ENCODE assay signal across 15 mouse cellular contexts in the genomic region with DNA sequence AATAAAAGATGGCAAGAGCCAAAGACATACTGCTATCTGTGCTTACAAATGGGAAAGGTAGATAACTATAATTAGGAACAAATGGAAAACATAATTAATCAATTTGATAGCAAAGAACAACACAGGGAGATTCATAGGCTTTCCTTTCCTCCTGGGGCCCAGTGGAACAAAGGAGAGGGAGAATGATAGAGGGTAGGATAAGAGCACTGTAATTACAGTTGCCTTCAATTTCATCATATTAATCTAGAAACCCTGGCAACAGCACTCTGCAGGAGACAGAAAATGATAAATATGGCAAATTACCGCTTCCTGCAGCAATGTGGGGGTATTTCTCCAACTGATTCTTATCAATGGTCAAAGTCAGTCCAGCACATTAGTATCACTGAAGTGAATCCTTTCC.
"Had no signal": no experiment of that assay in that cellular context is flagged by ENCODE, and none has a peak within 500 bp of the region (broad histone marks: within the 10 kb centered on the region; RNA-seq: fewer than 3 reads in every experiment).

No protein-coding gene starts in this region.

- DNase-seq: kidney, adult 18-20 months; kidney, adult 9 months; kidney, postnatal 14 days; kidney, postnatal 4 days; layer of hippocampus, adult 9-11 months; liver, embryonic 13.5 days; lung, adult 2 months; lung, postnatal 14 days; lung, postnatal 4 days; retina, postnatal 1 day; thymus, adult 18-20 months; thymus, postnatal 36 days had no signal

- H3K27ac ChIP-seq: liver, embryonic 13.5 days; midbrain, embryonic 12.5 days had no signal

- H3K9ac ChIP-seq: liver, embryonic 13.5 days; midbrain, embryonic 12.5 days had no signal

- H3K9me3 ChIP-seq: liver, embryonic 13.5 days; midbrain, embryonic 12.5 days had no signal

- H3K4me3 ChIP-seq: liver, embryonic 13.5 days; midbrain, embryonic 12.5 days; myocyte had no signal

- H3K4me1 ChIP-seq: liver, embryonic 13.5 days; midbrain, embryonic 12.5 days had no signal

- H3K27me3 ChIP-seq: liver, embryonic 13.5 days; midbrain, embryonic 12.5 days had no signal

- ATAC-seq: midbrain, embryonic 16.5 days had no signal

- H3K36me3 ChIP-seq: liver, embryonic 13.5 days; midbrain, embryonic 12.5 days had no signal

- H3K4me2 ChIP-seq: liver, embryonic 13.5 days; midbrain, embryonic 12.5 days had no signal
